Mouse (Mus musculus) heart, adult 2 months (tissue): ENCODE measurements around the gene Myo1d. TPM values are rescaled to one million over a fixed set of nuclear protein-coding genes. Genes with fewer than 3 reads are reported as not detected.

Experiments used
- DNase-seq, 2 experiments: peaks; one replicate each; pipeline ENCODE4 v3.0.0; 2021
- H3K27ac ChIP-seq: fragments of 200-600 bp; 2 replicates; pipeline ENCODE4 v1.8.1; 2022
- H3K27me3 ChIP-seq: fragments of 200-500 bp; 2 replicates; pipeline ENCODE4 v1.6.1; 2012; ENCODE audit warnings: mild to moderate bottlenecking, low read length, inconsistent platforms, mixed read lengths; ENCODE audit not compliant: control insufficient read depth, insufficient read depth
- H3K36me3 ChIP-seq: fragments of 200-500 bp; 2 replicates; pipeline ENCODE4 v1.6.1; 2012; ENCODE audit warnings: low read length, inconsistent platforms; ENCODE audit not compliant: control insufficient read depth, insufficient read depth
- H3K4me1 ChIP-seq: fragments of 200-500 bp; 2 replicates; pipeline ENCODE4 v1.6.1; 2011; ENCODE audit warnings: low read length; ENCODE audit not compliant: control insufficient read depth, insufficient read depth
- H3K4me3 ChIP-seq: fragments of 200-600 bp; 2 replicates; pipeline ENCODE4 v1.8.1; 2022
- H3K79me2 ChIP-seq: fragments of 200-500 bp; replicated peaks from 2 replicates; pipeline ENCODE4 v1.6.1; 2012; ENCODE audit warnings: mild to moderate bottlenecking, inconsistent platforms, low read length, moderate library complexity, mixed read lengths; ENCODE audit not compliant: control insufficient read depth, insufficient read depth
- H3K9ac ChIP-seq: fragments of 200-500 bp; 2 replicates; pipeline ENCODE4 v1.6.1; 2012; ENCODE audit warnings: low read depth, mild to moderate bottlenecking, control low read depth, inconsistent platforms, low read length, mixed read lengths
- CTCF ChIP-seq: fragments of 200-600 bp; IDR thresholded peaks from 2 replicates; pipeline ENCODE4 v1.8.1; 2022; ENCODE audit warnings: antibody characterized with exemption, mild to moderate bottlenecking, moderate library complexity
- EP300 ChIP-seq: fragments of 200-500 bp; IDR thresholded peaks from 2 replicates; pipeline ENCODE4 v1.6.1; 2011; ENCODE audit warnings: low read depth, low read length, control low read depth; ENCODE audit not compliant: insufficient read depth
- POLR2A ChIP-seq: fragments of 200-500 bp; IDR thresholded peaks from 2 replicates; pipeline ENCODE4 v1.6.1; 2011; ENCODE audit warnings: mild to moderate bottlenecking, low read depth, low read length, control low read depth; ENCODE audit not compliant: insufficient read depth
- WGBS: fragments of 180-500 bp; shearing (Covaris S2); methylation state at CpG from one replicate; pipeline ENCODE4 v1.1.7; 2018; 5-methylcytosine and 5-hydroxymethylcytosine counted together
- intact Hi-C: fragments of 180-260 bp; cut with DNase I; formaldehyde crosslinking; loops from one replicate; pipeline ENCODE4 v1.15.1; 2025
- polyA plus RNA-seq: library from polyadenylated mRNA; depleted of rRNA; stranded (reverse); fragments of >200 nt; gene quantifications from 2 replicates; pipeline ENCODE4 v1.2.3, GENCODE M21; 2012
- total RNA-seq, 2 experiments: library from RNA; stranded (reverse); gene quantifications; 2 replicates each; pipeline ENCODE4 v1.2.3; 2021

Myo1d gene
- total and polyA plus RNA-seq, 3 experiments: 8.2 to 10.0 (median 9.3) TPM

GRCm38 (mm10) chr11:80601040-80601864 lies 178.6 kb downstream of the Myo1d start:
- Histone ChIP-seq H3K4me1 (peaks cover 6% of the 10 kb centered on the region; the same call in 1 of the 2 replicates), H3K27me3 (no peaks in the 10 kb centered on the region), H3K27ac (no peak overlapping the region), H3K79me2 (no peaks in the 10 kb centered on the region), H3K9ac (no peak overlapping the region), H3K36me3 (no peaks in the 10 kb centered on the region), H3K4me3 (no peak overlapping the region)
- intact Hi-C loops: no loop called here
- no peak for DNase-seq
- 75% methylated on average over 20 of the region's 20 CpGs for WGBS
- TF ChIP-seq EP300 (no peak), POLR2A (no peak), CTCF (no peak)

- TF ChIP-seq CTCF (no peak), EP300 (no peak), POLR2A (no peak)
- Histone ChIP-seq H3K4me1 (no peaks in the 10 kb centered on the region), H3K27ac (no peak overlapping the region), H3K79me2 (no peaks in the 10 kb centered on the region), H3K9ac (no peak overlapping the region), H3K4me3 (no peak overlapping the region), H3K36me3 (no peaks in the 10 kb centered on the region), H3K27me3 (no peaks in the 10 kb centered on the region)
- DNase-seq: no peak
- intact Hi-C loops: no loop called here
- 75% methylated on average over 1 of the region's 1 CpGs for WGBS
Measured at GRCm38 (mm10) chr11:80595482-80595881, 184.3 kb downstream of the Myo1d start.

- no peak overlapping the region for H3K27ac ChIP-seq
- no peaks in the 10 kb centered on the region for H3K36me3 ChIP-seq
- TF ChIP-seq EP300 (no peak), CTCF (no peak), POLR2A (no peak)
- no peaks in the 10 kb centered on the region for H3K4me1 ChIP-seq
- H3K9ac ChIP-seq: no peak overlapping the region
- no peaks in the 10 kb centered on the region for H3K27me3 ChIP-seq
- DNase-seq: no peak
- H3K4me3 ChIP-seq: no peak overlapping the region
- intact Hi-C loops: no loop called here
- WGBS: 46% methylated on average over 5 of the region's 5 CpGs
- H3K79me2 ChIP-seq: no peaks in the 10 kb centered on the region
Measured at GRCm38 (mm10) chr11:80589387-80589786, 190.4 kb downstream of the Myo1d start.

- DNase-seq: no peak
- no peak for TF ChIP-seq POLR2A
- no peak overlapping the region for H3K4me3 ChIP-seq
- no peaks in the 10 kb centered on the region for H3K36me3 ChIP-seq
- H3K27me3 ChIP-seq: no peaks in the 10 kb centered on the region
- no peaks in the 10 kb centered on the region for H3K4me1 ChIP-seq
- intact Hi-C loops: no loop called here
- H3K9ac ChIP-seq: no peak overlapping the region
- no peak overlapping the region for H3K27ac ChIP-seq
- H3K79me2 ChIP-seq: no peaks in the 10 kb centered on the region
Measured at GRCm38 (mm10) chr11:80585761-80586160, 194.1 kb downstream of the Myo1d start.

- Histone ChIP-seq H3K27me3 (no peaks in the 10 kb centered on the region), H3K79me2 (no peaks in the 10 kb centered on the region), H3K4me1 (no peaks in the 10 kb centered on the region), H3K4me3 (no peak overlapping the region), H3K27ac (no peak overlapping the region), H3K9ac (no peak overlapping the region), H3K36me3 (no peaks in the 10 kb centered on the region)
- WGBS: 71% methylated on average over 11 of the region's 11 CpGs
- TF ChIP-seq CTCF: no peak
- TF ChIP-seq EP300: no peak
- no peak for TF ChIP-seq POLR2A
- intact Hi-C loops: no loop called here
- DNase-seq: no peak
Measured at GRCm38 (mm10) chr11:80585211-80585610, 194.6 kb downstream of the Myo1d start.

GRCm38 (mm10) chr11:80580494-80580893 lies 199.3 kb downstream of the Myo1d start:
- TF ChIP-seq POLR2A (no peak), CTCF (no peak), EP300 (no peak)
- Histone ChIP-seq H3K4me1 (no peaks in the 10 kb centered on the region), H3K27ac (no peak overlapping the region), H3K4me3 (no peak overlapping the region), H3K36me3 (no peaks in the 10 kb centered on the region), H3K79me2 (no peaks in the 10 kb centered on the region), H3K27me3 (no peaks in the 10 kb centered on the region), H3K9ac (no peak overlapping the region)
- DNase-seq: no peak
- intact Hi-C loops: no loop called here
- 78% methylated on average over 3 of the region's 3 CpGs for WGBS
